Mouse (Mus musculus): ENCODE measurements at regions not wholly inside any gene's neighbourhood (a gene's known extent, or its start where the extent isn't known, plus 50 kb on each side); places are given as distances from the start of the nearest gene placed in this dataset.
"Not testable (repeated sequence)": the region's sequence is repeated elsewhere in the genome, so short reads cannot be mapped to it uniquely, and the experiment has no call there.

DNA sequence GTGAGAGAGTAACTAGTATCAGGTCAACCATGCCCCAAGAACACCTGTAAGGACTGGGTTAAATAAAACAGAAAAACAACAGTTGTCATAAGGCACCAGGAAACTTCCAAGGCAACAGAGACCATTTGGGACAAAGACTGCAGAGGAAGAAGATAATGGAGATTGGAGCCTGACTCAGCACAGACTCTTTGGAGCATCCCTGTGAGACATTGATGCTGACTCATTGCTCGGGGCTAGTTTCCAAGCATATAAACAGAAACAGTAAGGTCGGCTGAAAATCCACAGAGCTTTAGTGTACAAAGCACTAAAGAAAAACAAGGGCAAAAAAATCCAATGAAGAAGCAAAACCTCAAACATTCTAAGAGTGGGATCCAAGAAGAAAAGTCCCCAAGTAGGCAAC is 386.3 kb downstream of the Epm2a start:
- Histone ChIP-seq H3K4me2 (no peak overlapping the region), H3K4me3 (no peak overlapping the region), H3K36me3 (no peaks in the 10 kb centered on the region), H3K9ac (no peak overlapping the region), H3K4me1 (no peaks in the 10 kb centered on the region), H3K27ac (no peak overlapping the region), H3K9me3 (no peaks in the 10 kb centered on the region), H3K27me3 (no peaks in the 10 kb centered on the region)
- no peak for ATAC-seq (ENCODE audit: insufficient number of reproducible peaks, insufficient read depth, low FRiP score, low TSS enrichment, low read depth)
- WGBS = 77% methylated on average over 2 of the region's 2 CpGs

DNA sequence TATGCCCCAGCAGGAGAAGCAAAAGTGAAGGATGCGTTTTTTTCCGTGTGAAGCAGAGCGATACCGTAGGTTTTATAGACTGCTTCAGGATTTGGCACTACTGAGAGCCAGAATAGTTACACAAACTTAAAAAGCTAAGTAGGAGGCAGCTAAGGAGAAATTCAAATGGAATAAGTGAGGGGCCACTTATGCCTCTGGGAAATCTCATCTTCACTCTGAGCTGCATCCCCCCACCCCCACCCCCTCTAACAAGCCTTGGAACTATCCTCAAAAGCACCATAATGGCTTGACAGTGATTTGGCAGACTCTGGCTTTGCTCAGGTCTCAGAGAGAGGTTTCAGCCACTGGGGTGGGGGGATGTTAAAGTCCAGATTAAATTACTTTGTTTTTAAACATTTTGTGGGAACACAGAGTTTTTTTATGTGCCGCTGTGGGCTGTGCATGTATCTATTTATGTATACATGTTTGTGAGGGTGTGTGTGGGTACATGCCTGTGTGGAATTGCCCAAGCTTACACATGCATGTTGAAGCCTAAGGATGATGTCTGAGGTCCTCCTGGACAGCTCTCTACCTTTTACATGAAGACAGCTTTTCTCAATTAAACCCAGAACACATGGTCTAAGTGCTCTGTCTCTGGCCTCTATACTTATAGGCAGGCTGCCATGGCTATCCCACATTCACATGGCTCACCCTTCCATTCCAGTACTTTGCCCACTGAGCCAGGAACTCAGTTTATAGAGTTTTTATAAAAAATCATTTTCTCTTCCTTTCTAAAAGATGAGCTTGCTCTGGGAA is 396.6 kb downstream of the Epm2a start:
- Histone ChIP-seq H3K4me2 (no peak overlapping the region; the same call in 1 of the 2 replicates), H3K9me3 (no peaks in the 10 kb centered on the region), H3K9ac (no peak overlapping the region), H3K36me3 (no peaks in the 10 kb centered on the region), H3K27me3 (no peaks in the 10 kb centered on the region), H3K27ac (no peak overlapping the region), H3K4me1 (peaks cover 7% of the 10 kb centered on the region; the same call in 1 of the 2 replicates), H3K4me3 (no peak overlapping the region)
- WGBS = 62% methylated on average over 5 of the region's 5 CpGs
- 0 out of 2 replicates have a peak, but pooled peaks have one; percentile 26 for ATAC-seq (ENCODE audit: insufficient number of reproducible peaks, insufficient read depth, low FRiP score, low TSS enrichment, low read depth)

DNA sequence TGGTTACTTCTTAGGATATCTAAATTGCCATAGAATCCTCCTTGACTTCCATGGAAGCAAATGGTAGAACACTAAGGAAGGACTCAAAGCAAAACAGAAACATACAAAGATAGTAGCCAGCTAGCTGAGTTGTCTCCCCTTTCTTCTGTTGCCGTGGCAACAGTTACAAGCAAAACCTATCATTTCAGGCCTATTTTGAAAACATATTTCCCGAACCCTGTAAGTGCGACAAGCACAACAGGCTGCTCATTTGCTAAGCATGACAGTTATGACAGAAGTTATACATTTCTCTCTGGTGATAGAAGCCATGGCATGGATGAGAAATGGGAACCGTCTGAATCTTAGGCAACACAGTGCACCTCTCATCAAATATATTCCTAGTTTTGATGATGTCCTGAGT is 402.4 kb downstream of the Epm2a start:
- Histone ChIP-seq H3K4me2 (no peak overlapping the region), H3K27ac (no peak overlapping the region), H3K4me1 (no peaks in the 10 kb centered on the region), H3K27me3 (no peaks in the 10 kb centered on the region), H3K9me3 (no peaks in the 10 kb centered on the region), H3K36me3 (no peaks in the 10 kb centered on the region), H3K4me3 (no peak overlapping the region), H3K9ac (no peak overlapping the region)
- ATAC-seq (ENCODE audit: insufficient number of reproducible peaks, insufficient read depth, low FRiP score, low TSS enrichment, low read depth) = no peak
- WGBS = 81% methylated on average over 4 of the region's 4 CpGs

- Histone ChIP-seq H3K27me3 (no peaks in the 10 kb centered on the region), H3K4me3 (no peak overlapping the region), H3K27ac (no peak overlapping the region), H3K4me1 (no peaks in the 10 kb centered on the region), H3K9me3 (no peaks in the 10 kb centered on the region), H3K9ac (no peak overlapping the region), H3K4me2 (no peak overlapping the region), H3K36me3 (no peaks in the 10 kb centered on the region)
- no peak for ATAC-seq (ENCODE audit: insufficient number of reproducible peaks, insufficient read depth, low FRiP score, low TSS enrichment, low read depth)
Observed at GRCm38 (mm10) chr10:11746959-11747358, 403.8 kb downstream of the Epm2a start.

GRCm38 (mm10) chr10:11755105-11755730 is 412.0 kb downstream of the Epm2a start:
- 79% methylated on average over 5 of the region's 5 CpGs for WGBS
- no peak for ATAC-seq (ENCODE audit: insufficient number of reproducible peaks, insufficient read depth, low FRiP score, low TSS enrichment, low read depth)
- Histone ChIP-seq H3K4me3 (no peak overlapping the region), H3K9me3 (no peaks in the 10 kb centered on the region), H3K36me3 (no peaks in the 10 kb centered on the region), H3K27me3 (no peaks in the 10 kb centered on the region), H3K4me1 (no peaks in the 10 kb centered on the region), H3K27ac (no peak overlapping the region), H3K9ac (no peak overlapping the region), H3K4me2 (no peak overlapping the region)

GRCm38 (mm10) chr10:11777894-11778293 is 434.7 kb downstream of the Epm2a start:
- Histone ChIP-seq H3K27me3 (no peaks in the 10 kb centered on the region), H3K36me3 (no peaks in the 10 kb centered on the region), H3K4me3 (no peak overlapping the region), H3K4me2 (no peak overlapping the region), H3K27ac (no peak overlapping the region), H3K9me3 (peaks cover 3% of the 10 kb centered on the region), H3K9ac (no peak overlapping the region), H3K4me1 (no peaks in the 10 kb centered on the region)
- WGBS = 78% methylated on average over 6 of the region's 6 CpGs
- ATAC-seq (ENCODE audit: insufficient number of reproducible peaks, insufficient read depth, low FRiP score, low TSS enrichment, low read depth) = no peak

GRCm38 (mm10) chr10:11780302-11780701 is 437.1 kb downstream of the Epm2a start:
- no peaks in the 10 kb centered on the region for H3K27me3 ChIP-seq
- no peaks in the 10 kb centered on the region for H3K9me3 ChIP-seq
- no peak overlapping the region for H3K4me3 ChIP-seq
- no peak for ATAC-seq (ENCODE audit: insufficient number of reproducible peaks, insufficient read depth, low FRiP score, low TSS enrichment, low read depth)
- 60% methylated on average over 2 of the region's 2 CpGs for WGBS
- H3K27ac ChIP-seq = no peak overlapping the region
- no peaks in the 10 kb centered on the region for H3K4me1 ChIP-seq
- no peak overlapping the region for H3K9ac ChIP-seq
- no peaks in the 10 kb centered on the region for H3K36me3 ChIP-seq
- no peak overlapping the region for H3K4me2 ChIP-seq

DNA sequence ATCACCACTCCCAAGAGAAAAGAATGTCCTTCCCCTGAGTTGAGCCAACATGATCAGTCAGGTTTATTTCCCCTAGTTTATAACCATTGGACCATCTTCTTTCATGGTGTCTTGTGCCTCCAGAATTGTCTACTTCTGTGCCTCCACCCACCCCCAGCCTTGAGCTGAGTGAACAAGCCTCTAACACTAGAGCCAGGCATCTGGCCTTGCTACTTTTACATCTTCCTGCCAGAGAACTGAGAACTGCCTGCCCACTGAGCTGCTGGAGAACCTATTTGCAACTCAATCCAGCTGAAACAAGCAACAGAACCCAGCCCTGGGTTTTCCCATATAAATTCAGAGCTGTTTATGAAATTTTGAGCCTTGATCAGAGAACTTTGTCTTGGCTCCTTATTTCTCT is 444.0 kb downstream of the Epm2a start:
- no peak overlapping the region for H3K4me3 ChIP-seq
- no peak overlapping the region for H3K27ac ChIP-seq
- H3K27me3 ChIP-seq = no peaks in the 10 kb centered on the region
- no peaks in the 10 kb centered on the region for H3K36me3 ChIP-seq
- no peak overlapping the region for H3K9ac ChIP-seq
- H3K9me3 ChIP-seq = no peaks in the 10 kb centered on the region
- H3K4me2 ChIP-seq = no peak overlapping the region
- H3K4me1 ChIP-seq = no peaks in the 10 kb centered on the region
- no peak for ATAC-seq (ENCODE audit: insufficient number of reproducible peaks, insufficient read depth, low FRiP score, low TSS enrichment, low read depth)

- Histone ChIP-seq H3K36me3 (no peaks in the 10 kb centered on the region), H3K27me3 (no peaks in the 10 kb centered on the region), H3K4me2 (no peak overlapping the region), H3K4me3 (no peak overlapping the region), H3K9ac (no peak overlapping the region), H3K27ac (no peak overlapping the region), H3K4me1 (no peaks in the 10 kb centered on the region), H3K9me3 (no peaks in the 10 kb centered on the region)
- whole genome bisulfite sequencing = 90% methylated on average over 3 of the region's 3 CpGs
- no peak for ATAC-seq (ENCODE audit: insufficient number of reproducible peaks, insufficient read depth, low FRiP score, low TSS enrichment, low read depth)
Observed at GRCm38 (mm10) chr10:11799510-11799909, 456.3 kb downstream of the Epm2a start.

GRCm38 (mm10) chr10:11801372-11802230 is 458.4 kb downstream of the Epm2a start:
- not testable (repeated sequence) for H3K4me1 ChIP-seq; ATAC-seq (ENCODE audit: insufficient number of reproducible peaks, insufficient read depth, low FRiP score, low TSS enrichment, low read depth); H3K9me3 ChIP-seq; H3K4me3 ChIP-seq; H3K4me2 ChIP-seq; H3K27me3 ChIP-seq; H3K27ac ChIP-seq; H3K36me3 ChIP-seq; H3K9ac ChIP-seq
- WGBS = 80% methylated on average over 13 of the region's 13 CpGs

- no peak overlapping the region for H3K27ac ChIP-seq
- H3K4me1 ChIP-seq = no peaks in the 10 kb centered on the region
- no peak overlapping the region for H3K9ac ChIP-seq
- no peak for ATAC-seq (ENCODE audit: insufficient number of reproducible peaks, insufficient read depth, low FRiP score, low TSS enrichment, low read depth)
- H3K36me3 ChIP-seq = no peaks in the 10 kb centered on the region
- no peaks in the 10 kb centered on the region for H3K27me3 ChIP-seq
- no peaks in the 10 kb centered on the region for H3K9me3 ChIP-seq
- no peak overlapping the region for H3K4me3 ChIP-seq
- H3K4me2 ChIP-seq = no peak overlapping the region
- WGBS = 64% methylated on average over 3 of the region's 3 CpGs
Observed at GRCm38 (mm10) chr10:11809255-11809654, 466.1 kb downstream of the Epm2a start.

Data from embryonic facial prominence, embryonic 13.5 days (tissue).